Mouse (Mus musculus) regulatory T cell (primary cell): ENCODE data around the gene Gfra1.

Experiments
- in situ Hi-C: fragments of 300-600 bp; cut with MboI, MseI; formaldehyde crosslinking; loops from one replicate; pipeline ENCODE4 v1.15.1; 2025; ENCODE audit warnings: high pct_unique_total_duplicates

Gene Gfra1

GRCm38 (mm10) chr19:58442785-58443732 lies 12.7 kb downstream of the Gfra1 start:
- in situ Hi-C loops: no loop called here

DNA sequence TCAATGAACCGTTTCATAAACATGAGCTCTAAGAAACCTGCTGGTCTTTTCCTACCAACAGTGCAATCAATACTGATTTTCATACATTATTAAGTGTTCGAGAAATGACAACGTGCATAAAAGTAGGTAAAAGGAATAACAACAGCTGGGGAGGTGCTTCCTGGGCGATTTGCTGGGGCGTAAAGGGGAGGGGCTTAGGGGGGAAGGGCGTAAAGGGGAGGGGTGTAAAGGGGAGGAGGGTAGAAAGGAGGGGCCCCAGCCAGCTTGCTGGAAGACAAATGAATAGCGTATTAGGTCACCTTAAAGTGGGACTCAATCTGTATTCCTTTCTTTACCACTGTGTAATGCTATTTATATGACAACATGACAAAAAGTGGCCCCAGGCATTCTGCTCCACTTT lies 13.9 kb downstream of the Gfra1 start:
- in situ Hi-C loops: no loop called here

DNA sequence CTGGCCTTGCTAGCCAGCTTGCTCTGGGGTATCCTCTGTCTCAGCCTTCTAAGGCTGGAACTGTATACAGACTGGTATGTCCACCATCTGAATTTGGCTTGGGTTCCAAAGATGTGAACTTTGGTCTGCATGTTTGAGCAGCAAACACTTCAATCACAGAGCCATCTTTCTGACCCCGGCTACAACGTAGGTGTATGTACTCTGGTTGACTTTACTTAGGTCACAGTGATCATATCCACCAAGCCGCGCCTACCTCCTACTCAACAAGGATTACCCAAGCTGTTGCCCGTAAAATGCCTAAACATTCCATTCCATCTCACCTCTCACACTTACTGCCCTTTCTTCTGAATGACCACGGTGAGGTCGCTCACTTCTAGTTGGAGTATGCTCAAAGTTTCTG lies 14.5 kb downstream of the Gfra1 start:
- in situ Hi-C loops: no loop called here

GRCm38 (mm10) chr19:58438762-58439161 lies 16.9 kb downstream of the Gfra1 start:
- in situ Hi-C loops: no loop called here

DNA sequence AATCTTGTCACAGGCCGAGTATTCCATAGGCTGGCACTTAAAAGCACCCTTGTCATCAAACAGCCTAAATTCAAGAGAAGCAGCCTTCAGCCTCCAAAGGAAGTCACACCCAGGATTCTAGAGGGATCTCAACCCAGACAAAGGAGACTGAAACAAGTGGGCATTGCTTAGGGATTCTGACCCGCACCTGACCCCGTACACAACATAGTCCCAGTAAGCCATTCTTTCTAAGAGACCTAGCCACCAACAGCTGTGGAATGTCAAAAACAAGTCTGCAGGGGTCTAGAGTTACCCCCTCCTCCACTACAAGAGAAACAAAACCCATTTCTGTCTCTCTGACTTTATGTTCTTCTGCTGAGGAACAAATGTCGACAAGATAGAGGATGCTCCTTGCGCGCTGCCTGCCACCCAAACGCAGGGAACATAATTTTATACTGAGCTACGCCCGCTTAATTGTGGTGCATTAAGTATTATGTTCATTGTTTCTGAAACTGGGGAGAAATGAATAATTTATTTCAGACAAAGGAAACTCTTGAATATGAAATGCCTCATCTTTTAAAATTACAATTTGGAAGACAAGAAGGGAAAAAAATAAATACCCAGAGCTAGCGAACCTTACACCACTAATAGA lies 18.2 kb downstream of the Gfra1 start:
- in situ Hi-C loops: no loop called here

DNA sequence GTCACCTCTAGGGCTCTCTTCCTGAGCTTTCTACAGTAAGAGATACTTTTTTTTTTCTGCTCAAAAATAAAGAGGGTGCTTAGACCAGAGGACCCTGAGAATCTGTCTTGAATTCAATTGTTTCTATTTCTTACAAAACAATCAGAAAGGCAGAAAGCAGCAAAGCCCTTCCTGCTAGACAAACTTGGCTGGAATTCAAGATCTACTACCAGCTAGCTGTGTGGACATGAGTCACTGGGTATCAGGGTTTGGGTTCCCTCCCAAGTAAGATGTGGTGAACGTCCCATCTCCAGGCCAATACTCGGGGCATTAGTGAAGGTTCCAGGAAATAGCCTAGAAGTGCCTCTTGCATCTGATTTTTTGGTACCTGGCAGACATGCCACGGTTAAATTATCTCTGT lies 18.8 kb downstream of the Gfra1 start:
- in situ Hi-C loops: no loop called here

- in situ Hi-C loops: no loop called here
These were observed 19.8 kb downstream of the Gfra1 start for GRCm38 (mm10) chr19:58435877-58436276.

DNA sequence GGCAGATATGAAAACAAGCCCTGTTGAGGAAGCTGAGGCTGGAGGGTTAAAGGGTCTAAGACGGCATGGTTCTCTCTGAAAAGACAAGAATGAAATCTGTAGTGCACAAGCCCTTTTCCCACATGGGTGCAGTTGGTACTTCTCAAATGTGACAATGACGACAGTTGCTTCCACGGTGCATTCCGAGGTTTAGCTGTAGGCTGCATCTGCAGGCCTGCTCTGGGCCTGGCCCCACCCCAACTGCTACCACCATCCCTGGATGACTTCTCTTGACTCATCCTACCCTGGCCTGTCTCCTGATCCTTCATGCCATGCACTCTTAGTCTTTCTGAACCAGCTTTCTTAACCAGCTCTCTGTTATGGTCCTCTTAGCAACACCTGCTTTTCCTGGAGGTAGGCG lies 22.9 kb downstream of the Gfra1 start:
- in situ Hi-C loops: no loop called here

DNA sequence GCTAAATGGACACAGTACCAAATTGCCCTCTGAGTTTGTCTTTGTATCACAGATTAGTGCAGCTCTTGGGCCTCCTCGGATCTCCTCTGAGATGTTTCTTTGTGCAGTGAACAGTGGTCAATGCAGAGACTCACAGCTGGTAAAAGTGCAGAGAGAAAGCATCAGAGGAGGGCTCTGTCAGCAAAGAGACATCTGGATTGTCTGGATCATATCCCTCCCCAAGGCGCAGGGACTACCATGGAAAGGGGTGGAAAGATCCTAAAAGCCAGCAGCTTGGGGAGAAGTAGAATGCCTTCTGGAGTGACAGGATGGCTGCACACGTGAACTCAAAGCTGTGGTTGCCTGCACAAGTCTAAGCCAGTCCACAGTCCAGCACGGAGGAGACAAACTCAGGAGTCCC lies 27.2 kb downstream of the Gfra1 start:
- in situ Hi-C loops: no loop called here

GRCm38 (mm10) chr19:58427348-58427747 lies 28.4 kb downstream of the Gfra1 start:
- in situ Hi-C loops: no loop called here

- in situ Hi-C loops: no loop called here
These were observed 30.8 kb downstream of the Gfra1 start for GRCm38 (mm10) chr19:58424928-58425327.

DNA sequence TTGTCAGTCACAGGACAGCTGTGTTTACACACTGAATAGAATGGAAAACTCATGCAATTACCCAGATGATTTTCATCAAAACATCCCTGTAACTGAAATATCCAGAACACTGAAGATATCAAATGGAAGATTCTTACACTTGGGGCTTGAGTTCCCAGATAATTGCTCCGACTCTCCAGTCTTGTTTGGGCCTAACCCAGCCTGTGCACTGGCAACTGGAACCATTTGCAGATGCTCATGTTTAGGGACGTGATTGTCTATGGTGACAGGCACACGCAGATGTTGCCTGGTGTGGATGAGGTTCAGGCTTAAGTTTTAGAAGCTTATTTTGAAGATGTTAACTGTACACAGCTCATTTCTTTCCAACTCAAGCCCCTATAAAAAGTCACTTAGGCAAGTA lies 31.5 kb downstream of the Gfra1 start:
- in situ Hi-C loops: no loop called here

DNA sequence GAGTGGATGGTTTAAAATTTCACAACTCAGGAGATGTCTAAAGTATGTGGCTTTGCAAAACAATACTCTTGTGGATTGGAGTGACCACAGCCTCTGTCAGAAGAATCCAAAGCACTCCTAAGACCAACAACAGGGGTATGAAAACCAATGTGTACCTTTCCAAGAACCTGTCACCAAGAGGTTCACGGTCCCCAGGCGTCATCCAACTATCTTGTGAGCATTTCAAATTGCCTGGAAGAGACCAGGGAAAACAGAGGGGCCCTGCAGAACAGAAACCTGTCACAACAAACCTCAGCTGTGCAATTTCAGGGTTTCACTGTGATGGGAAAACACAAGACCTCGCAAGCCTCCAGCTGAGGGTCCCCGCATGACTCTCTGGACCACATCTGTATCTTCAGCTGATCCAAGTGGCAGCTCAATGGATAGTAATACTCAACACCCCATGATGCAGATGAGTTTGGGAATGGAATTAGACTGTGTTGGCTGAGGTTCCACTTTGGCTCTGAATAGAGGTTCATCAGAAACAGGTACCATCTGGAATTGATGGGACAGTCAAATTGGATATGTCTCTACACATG lies 32.7 kb downstream of the Gfra1 start:
- in situ Hi-C loops: no loop called here

GRCm38 (mm10) chr19:58419685-58420084 lies 36.0 kb downstream of the Gfra1 start:
- in situ Hi-C loops: no loop called here

DNA sequence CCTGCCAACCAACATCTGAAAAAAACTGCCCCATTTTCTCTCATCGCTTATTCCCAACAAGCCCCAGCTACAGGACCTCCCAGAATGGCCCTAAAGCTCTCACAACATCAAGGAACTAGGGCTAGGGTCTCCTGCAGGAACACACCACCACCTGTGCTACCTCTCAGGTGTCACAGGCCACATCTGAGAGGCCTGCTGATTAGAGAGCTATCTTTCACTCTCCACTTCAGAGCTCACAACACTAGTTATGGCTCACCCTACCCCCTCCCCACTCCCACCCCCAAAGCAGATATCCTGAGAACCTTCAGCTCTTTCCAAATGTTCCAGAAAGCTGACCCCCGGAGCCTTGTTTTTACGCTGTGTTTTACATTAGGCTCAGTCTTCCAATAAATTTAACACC lies 36.4 kb downstream of the Gfra1 start:
- in situ Hi-C loops: no loop called here

DNA sequence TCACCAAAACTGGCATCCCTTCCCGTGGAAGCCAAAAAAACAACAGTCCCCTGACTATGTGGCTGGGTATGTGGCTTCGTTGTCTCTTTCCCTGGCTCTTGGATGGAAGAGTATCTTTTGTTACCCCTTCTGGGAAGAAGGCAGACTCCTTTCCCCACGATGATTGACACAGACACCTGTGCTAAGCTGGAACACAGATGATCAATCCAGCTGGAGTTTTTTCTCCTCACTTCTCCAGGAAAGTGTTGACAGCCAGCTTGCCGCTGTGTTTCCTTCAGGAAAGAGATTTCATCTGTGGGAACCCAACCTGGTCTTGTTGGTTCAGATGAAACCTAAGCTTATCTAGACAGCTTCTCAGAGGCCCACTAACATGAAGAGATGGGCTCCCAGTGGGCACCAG lies 40.5 kb downstream of the Gfra1 start:
- in situ Hi-C loops: no loop called here

- in situ Hi-C loops: no loop called here
These were observed 41.0 kb downstream of the Gfra1 start for GRCm38 (mm10) chr19:58414733-58415132.

DNA sequence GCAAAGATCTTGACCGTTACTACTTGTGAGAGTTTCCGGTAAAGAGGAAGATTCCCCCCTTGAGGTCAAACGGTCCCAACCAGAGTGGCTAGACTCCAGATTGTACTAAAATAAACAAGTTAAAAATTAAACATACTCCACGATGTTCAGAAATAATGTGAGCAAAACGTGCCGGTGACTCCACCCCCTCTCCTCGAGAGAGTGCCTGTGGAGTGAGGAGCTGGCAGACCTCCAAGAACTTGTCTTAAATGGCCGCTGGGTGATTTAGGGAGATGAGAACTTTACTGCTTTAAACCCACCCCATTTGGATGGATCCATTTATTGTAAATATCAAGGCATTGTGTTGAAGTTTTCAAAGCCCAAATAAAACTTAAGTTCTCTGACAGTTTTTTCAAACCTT lies 42.4 kb downstream of the Gfra1 start:
- in situ Hi-C loops: no loop called here

GRCm38 (mm10) chr19:58412811-58413210 lies 42.9 kb downstream of the Gfra1 start:
- in situ Hi-C loops: no loop called here

GRCm38 (mm10) chr19:58406726-58407125 lies 49.0 kb downstream of the Gfra1 start:
- in situ Hi-C loops: no loop called here

DNA sequence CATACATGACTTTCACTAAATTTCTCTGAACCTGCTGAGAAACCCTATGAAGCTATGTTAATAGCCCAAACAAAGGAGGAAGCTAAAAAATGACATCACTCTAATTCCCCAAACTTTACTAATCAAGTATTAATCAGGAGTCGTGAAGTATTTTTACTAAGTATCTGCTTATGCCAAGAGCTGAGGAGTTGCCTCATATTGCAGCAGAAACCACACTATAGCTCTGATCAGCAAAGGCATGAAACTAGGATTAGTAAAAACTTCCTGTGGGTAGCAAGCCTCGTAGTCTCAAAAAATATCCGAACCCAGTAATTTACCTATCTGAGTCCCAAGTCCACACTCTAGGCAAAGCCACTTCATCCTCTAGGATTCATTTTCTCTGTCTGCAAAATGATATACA lies 55.5 kb downstream of the Gfra1 start:
- in situ Hi-C loops: no loop called here

DNA sequence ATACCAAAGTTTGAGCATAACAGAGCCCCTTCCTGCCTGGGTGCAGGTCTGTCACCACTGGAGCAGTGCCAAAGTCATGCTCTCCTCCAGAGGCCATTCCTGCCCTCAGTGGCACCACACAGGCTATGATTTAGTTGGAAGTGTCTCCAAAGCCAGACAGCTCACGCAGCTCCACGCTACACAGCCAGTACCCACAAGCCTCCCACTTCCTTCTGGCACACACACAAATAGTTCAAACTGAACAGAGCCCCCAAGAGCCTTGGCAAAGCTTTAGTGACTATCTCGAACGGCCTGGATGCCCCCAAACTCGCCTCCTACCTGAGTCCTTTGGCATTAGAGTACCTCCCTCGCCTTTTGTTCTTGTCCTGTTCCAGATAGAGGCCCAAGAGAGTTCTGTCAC lies 56.5 kb downstream of the Gfra1 start:
- in situ Hi-C loops: no loop called here

DNA sequence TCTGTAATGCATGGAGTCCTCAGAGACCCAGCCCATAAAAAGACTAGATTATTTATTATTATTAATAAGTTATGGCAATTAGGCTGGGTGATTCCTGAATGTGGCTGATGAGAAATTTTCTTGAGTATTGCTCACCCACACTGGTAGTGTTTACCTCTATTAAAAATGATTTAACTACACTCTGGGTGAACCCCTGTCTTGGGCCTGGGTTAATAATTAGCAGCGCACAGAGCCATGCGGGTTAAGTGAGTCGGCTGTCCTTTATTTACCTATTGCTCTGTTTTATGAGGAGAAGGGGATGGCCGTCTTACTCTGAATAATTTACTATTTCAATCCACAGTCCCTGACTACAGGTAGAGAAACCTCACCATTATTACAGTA lies 59.1 kb downstream of the Gfra1 start:
- in situ Hi-C loops: no loop called here
